Mouse (Mus musculus): Measurements from ENCODE around the gene Rftn1. TPM values are rescaled to one million over a fixed set of nuclear protein-coding genes. Genes with fewer than 3 reads are reported as not detected.
"Not testable (repeated sequence)": the region's sequence is repeated elsewhere in the genome, so short reads cannot be mapped to it uniquely, and the experiment has no call there.

Rftn1 gene
- polyA plus RNA-seq, 1 experiment = 24.7 TPM

DNA sequence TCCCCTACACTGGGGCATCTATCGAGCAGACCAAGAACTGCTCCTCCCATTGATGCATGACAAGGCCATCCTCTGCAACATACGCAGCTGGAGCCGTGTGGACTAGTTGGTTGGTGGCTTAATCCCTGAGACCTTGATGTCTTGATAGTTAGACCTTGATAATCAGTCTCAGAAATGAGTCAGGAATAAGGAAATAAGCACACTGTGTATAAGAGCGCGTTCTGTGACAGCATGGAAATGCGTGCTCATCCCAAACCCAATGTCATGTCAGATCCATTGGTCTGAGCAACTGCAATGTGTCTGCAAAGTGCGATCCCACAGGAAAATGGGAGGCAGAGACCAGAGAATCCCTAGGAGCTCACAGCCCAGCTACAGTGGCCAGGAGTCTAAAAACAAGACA, 21.3 kb upstream of the Rftn1 start:
- TF ChIP-seq CTCF (IDR thresholded peaks at IDR 0.05; ENCODE audit: extremely low read depth, insufficient read length, insufficient replicate concordance, low read depth, low read length) = no peak
- TF ChIP-seq POLR2A (IDR thresholded peaks at IDR 0.05; ENCODE audit: low read depth, low read length) = no peak

DNA sequence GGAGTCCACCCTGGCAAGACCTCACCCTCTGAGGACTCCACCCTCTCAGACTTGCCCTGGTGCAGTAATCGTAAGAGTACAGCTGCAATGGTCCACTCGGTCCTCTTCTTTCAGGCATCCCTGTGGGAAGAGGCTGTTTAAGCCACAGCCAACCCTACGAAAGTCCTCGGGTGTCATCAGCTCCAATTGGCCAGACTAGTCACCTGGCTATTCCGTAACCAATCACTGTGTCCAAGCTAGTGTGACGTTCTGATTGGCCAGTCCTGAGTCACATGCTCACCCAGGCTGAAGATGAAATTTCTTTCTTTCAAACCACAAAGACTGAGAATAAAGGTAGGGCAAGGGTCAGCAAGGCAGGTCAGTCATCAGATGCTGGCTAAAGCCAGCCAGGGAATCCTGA, 19.4 kb upstream of the Rftn1 start:
- Histone ChIP-seq H3K4me3 (ENCODE audit: low read depth, low read length) (no peak overlapping the region), H3K27me3 (ENCODE audit: control insufficient read depth, insufficient read depth, low read length) (no peaks in the 10 kb centered on the region), H3K36me3 (ENCODE audit: control insufficient read depth, insufficient read depth, low read length) (no peaks in the 10 kb centered on the region), H3K27ac (ENCODE audit: insufficient read depth, low read depth, low read length) (no peak overlapping the region), H3K4me1 (ENCODE audit: control insufficient read depth, insufficient read depth, insufficient read length, low read length) (no peaks in the 10 kb centered on the region)
- 88% methylated on average over 6 of the region's 6 CpGs for WGBS
- no peak for TF ChIP-seq POLR2A (IDR thresholded peaks at IDR 0.05; ENCODE audit: low read depth, low read length)
- TF ChIP-seq CTCF (IDR thresholded peaks at IDR 0.05; ENCODE audit: extremely low read depth, insufficient read length, insufficient replicate concordance, low read depth, low read length) = no peak

More for the DNA sequence above, 21.3 kb upstream of the Rftn1 start:
- 90% methylated on average over 7 of the region's 7 CpGs for WGBS
- Histone ChIP-seq H3K4me3 (ENCODE audit: low read depth, low read length) (no peak overlapping the region), H3K27ac (ENCODE audit: insufficient read depth, low read depth, low read length) (no peak overlapping the region), H3K27me3 (ENCODE audit: control insufficient read depth, insufficient read depth, low read length) (no peaks in the 10 kb centered on the region), H3K36me3 (ENCODE audit: control insufficient read depth, insufficient read depth, low read length) (no peaks in the 10 kb centered on the region), H3K4me1 (ENCODE audit: control insufficient read depth, insufficient read depth, insufficient read length, low read length) (no peaks in the 10 kb centered on the region)

GRCm38 (mm10) chr17:50208137-50209045, 17.9 kb upstream of the Rftn1 start:
- WGBS = 82% methylated on average over 7 of the region's 7 CpGs
- Histone ChIP-seq H3K4me1 (ENCODE audit: control insufficient read depth, insufficient read depth, insufficient read length, low read length) (no peaks in the 10 kb centered on the region), H3K27me3 (ENCODE audit: control insufficient read depth, insufficient read depth, low read length) (no peaks in the 10 kb centered on the region), H3K4me3 (ENCODE audit: low read depth, low read length) (no peak overlapping the region), H3K36me3 (ENCODE audit: control insufficient read depth, insufficient read depth, low read length) (no peaks in the 10 kb centered on the region), H3K27ac (ENCODE audit: insufficient read depth, low read depth, low read length) (no peak overlapping the region)
- no peak for TF ChIP-seq CTCF (IDR thresholded peaks at IDR 0.05; ENCODE audit: extremely low read depth, insufficient read length, insufficient replicate concordance, low read depth, low read length)
- no peak for TF ChIP-seq POLR2A (IDR thresholded peaks at IDR 0.05; ENCODE audit: low read depth, low read length)

GRCm38 (mm10) chr17:50206262-50206661, 15.8 kb upstream of the Rftn1 start:
- 87% methylated on average over 1 of the region's 1 CpGs for WGBS
- H3K36me3 ChIP-seq (ENCODE audit: control insufficient read depth, insufficient read depth, low read length) = not testable (repeated sequence)

DNA sequence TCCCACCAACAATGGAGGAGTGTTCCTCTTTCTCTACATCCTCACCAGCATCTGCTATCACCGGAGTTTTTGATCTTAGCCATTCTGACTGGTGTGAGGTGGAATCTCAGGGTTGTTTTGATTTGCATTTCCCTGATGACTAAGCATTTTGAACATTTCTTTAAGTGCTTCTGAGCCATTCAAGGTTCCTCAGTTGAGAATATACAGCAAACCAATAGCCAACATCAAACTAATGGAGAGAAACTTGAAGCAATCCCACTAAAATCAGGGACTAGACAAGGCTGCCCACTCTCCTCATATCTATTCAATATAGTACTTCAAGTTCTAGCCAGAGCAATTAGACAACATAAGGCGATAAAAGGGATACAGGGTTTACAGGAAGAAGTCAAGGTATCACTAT, 15.4 kb upstream of the Rftn1 start:
- H3K36me3 ChIP-seq (ENCODE audit: control insufficient read depth, insufficient read depth, low read length); H3K27me3 ChIP-seq (ENCODE audit: control insufficient read depth, insufficient read depth, low read length); H3K4me3 ChIP-seq (ENCODE audit: low read depth, low read length); H3K4me1 ChIP-seq (ENCODE audit: control insufficient read depth, insufficient read depth, insufficient read length, low read length); H3K27ac ChIP-seq (ENCODE audit: insufficient read depth, low read depth, low read length): not testable (repeated sequence)
- 76% methylated on average over 2 of the region's 2 CpGs for WGBS

More at GRCm38 (mm10) chr17:50206262-50206661, 15.8 kb upstream of the Rftn1 start:
- H3K4me1 ChIP-seq (ENCODE audit: control insufficient read depth, insufficient read depth, insufficient read length, low read length); H3K27me3 ChIP-seq (ENCODE audit: control insufficient read depth, insufficient read depth, low read length); H3K27ac ChIP-seq (ENCODE audit: insufficient read depth, low read depth, low read length); H3K4me3 ChIP-seq (ENCODE audit: low read depth, low read length): not testable (repeated sequence)

GRCm38 (mm10) chr17:50205152-50205782, 14.8 kb upstream of the Rftn1 start:
- no peak for TF ChIP-seq CTCF (IDR thresholded peaks at IDR 0.05; ENCODE audit: extremely low read depth, insufficient read length, insufficient replicate concordance, low read depth, low read length)
- no peak for TF ChIP-seq POLR2A (IDR thresholded peaks at IDR 0.05; ENCODE audit: low read depth, low read length)
- no peaks in the 10 kb centered on the region; the same call in 1 of the 2 replicates for H3K4me1 ChIP-seq (ENCODE audit: control insufficient read depth, insufficient read depth, insufficient read length, low read length)
- 70% methylated on average over 1 of the region's 1 CpGs for WGBS
- H3K27me3 ChIP-seq (ENCODE audit: control insufficient read depth, insufficient read depth, low read length) = no peaks in the 10 kb centered on the region
- no peaks in the 10 kb centered on the region for H3K36me3 ChIP-seq (ENCODE audit: control insufficient read depth, insufficient read depth, low read length)
- no peak overlapping the region for H3K27ac ChIP-seq (ENCODE audit: insufficient read depth, low read depth, low read length)
- no peak overlapping the region for H3K4me3 ChIP-seq (ENCODE audit: low read depth, low read length)

- H3K4me1 ChIP-seq (ENCODE audit: control insufficient read depth, insufficient read depth, insufficient read length, low read length) = no peaks in the 10 kb centered on the region; the same call in 1 of the 2 replicates
These were observed 11.5 kb upstream of the Rftn1 start for GRCm38 (mm10) chr17:50201828-50202445.

More at GRCm38 (mm10) chr17:50201828-50202445, 11.5 kb upstream of the Rftn1 start:
- H3K36me3 ChIP-seq (ENCODE audit: control insufficient read depth, insufficient read depth, low read length) = no peaks in the 10 kb centered on the region
- 87% methylated on average over 12 of the region's 12 CpGs for WGBS
- no peaks in the 10 kb centered on the region for H3K27me3 ChIP-seq (ENCODE audit: control insufficient read depth, insufficient read depth, low read length)
- no peak overlapping the region for H3K4me3 ChIP-seq (ENCODE audit: low read depth, low read length)
- no peak overlapping the region for H3K27ac ChIP-seq (ENCODE audit: insufficient read depth, low read depth, low read length)
- TF ChIP-seq POLR2A (IDR thresholded peaks at IDR 0.05; ENCODE audit: low read depth, low read length) = no peak
- no peak for TF ChIP-seq CTCF (IDR thresholded peaks at IDR 0.05; ENCODE audit: extremely low read depth, insufficient read length, insufficient replicate concordance, low read depth, low read length)
